Mouse (Mus musculus): Measurements from ENCODE around the gene Myo1d.

Gene Myo1d

DNA sequence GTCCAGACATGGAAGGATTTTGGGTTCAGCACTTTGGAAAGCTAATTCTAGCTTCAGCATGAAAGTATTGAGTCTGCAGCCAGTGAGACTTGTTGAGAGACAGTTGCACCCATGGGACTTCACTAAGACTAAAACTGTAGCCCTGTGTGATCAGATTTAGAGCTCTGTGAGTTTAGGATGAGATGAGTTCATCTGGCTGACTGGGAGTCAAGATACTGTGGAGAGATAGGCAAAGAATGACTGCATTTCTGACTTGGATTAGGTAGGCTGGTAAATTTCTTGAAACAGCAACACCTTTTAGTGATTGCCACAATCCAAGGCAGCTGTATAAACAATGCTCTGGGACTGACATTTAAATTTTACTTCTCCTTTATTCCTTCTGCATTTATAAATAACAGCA is 61.8 kb downstream of the Myo1d start:
- DNase-seq = no peak

DNA sequence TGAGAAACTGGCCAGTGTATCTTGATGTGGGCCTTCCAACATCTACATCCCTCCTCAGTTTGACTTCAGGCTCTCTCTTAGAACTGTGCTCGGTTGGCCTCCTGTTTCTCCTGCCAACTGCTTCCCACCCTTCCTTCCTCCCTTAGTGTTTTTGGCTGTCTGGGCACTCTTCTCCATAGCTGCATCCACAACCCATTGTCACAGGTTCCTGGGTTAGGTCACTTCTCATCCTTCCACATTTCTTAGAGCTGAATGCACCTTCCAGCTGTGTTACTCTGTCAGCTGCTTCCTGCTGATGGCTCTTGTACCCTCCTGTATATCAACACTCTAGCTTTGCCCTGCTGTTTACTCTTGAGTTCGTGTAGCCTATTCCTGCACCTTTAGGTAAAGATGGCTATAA is 64.7 kb downstream of the Myo1d start:
- DNase-seq = no peak

DNA sequence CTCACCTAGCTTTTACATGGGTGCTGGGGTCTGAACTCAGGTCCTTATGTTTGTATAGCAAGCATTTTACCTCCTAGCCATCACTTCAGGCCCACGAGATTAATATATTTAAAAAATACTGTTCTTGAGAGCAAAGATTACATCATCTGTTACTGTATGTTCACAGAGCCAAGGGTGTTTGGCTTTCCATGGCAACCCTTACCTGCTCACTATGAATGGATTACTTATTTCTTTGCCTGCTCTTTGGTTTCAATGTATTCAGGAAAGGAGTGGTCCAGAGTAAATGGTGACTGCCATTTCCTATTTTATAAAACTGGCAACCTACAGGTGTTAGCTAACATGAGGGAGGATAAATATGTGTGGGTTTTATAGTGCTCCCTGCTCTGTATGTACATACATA is 66.1 kb downstream of the Myo1d start:
- DNase-seq = no peak

DNA sequence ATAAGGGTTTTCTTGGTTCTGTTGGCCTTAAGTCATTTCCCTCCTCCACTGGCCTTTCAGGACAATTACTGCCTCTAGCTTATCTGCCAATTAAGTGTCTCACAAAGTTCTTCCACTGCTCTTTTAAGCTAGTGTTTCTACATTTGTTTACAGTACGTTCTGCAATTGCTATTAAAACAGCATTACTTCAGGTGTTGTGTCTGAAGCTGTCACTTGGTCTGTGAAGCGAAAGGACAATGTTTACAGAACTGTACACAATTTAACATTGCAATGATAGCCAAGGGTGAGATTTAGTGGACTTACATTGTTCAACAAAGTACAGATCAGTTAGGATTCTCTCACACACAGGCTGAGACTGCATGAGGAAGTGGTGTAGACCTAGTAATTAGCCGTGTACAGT is 67.6 kb downstream of the Myo1d start:
- no peak for DNase-seq

DNA sequence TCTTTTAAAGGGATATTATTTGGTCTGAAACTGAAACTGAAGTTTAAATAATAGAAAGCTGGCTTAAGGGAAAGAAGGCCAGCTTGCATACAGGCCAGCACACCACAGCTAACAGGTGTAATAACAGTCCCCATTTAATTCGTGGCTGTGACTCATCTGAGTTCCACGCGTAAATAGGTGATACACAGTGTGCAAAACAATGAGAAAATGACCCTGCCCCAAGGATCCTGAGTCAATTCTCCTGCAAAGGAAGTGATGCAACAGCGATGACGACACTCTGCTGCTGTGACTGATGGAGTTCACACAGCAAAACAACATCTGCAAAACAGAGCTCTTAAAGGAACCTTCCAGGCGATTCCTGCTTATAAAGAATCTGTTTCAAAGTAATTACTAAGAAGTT is 68.5 kb downstream of the Myo1d start:
- peak; percentile 9 to 21 for DNase-seq

DNA sequence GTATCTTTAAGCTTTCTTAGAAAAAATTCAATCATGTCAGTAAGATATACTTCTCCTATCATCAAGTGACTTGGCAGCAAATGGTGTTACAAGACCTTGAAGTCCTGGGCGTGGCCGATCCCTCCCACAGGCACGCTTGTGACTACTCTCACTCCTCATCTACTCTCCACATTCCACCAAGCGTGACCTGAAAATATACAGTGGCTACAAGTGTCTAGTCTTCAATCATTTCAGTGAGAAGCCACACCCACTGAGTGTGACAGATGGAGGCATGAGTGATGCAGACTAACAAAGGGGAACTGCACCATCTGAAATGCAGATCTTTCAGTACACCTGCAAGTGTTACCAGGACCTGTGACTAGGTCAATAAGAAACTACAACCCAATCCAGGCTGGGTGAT is 79.2 kb downstream of the Myo1d start:
- peak; percentile 39 to 42 for DNase-seq

DNA sequence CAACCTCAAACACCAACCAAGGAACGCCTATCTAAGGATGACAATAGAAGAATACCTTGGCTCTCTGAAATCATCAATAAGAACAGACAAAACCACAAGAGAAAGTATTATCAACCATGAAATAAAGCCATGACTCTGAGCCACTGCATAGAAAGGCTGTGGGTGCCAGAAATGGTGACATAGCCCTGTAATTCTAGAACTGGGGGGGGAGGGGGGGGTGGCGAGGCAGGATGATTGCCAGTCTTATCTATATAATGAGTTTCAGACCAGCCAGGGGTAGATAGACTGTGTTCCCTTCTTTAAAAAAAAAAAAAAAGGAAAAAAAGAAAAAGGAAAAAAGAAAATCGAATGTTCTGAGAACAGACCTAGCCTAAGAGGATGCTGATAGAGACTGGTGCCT is 81.1 kb downstream of the Myo1d start:
- DNase-seq = no peak

DNA sequence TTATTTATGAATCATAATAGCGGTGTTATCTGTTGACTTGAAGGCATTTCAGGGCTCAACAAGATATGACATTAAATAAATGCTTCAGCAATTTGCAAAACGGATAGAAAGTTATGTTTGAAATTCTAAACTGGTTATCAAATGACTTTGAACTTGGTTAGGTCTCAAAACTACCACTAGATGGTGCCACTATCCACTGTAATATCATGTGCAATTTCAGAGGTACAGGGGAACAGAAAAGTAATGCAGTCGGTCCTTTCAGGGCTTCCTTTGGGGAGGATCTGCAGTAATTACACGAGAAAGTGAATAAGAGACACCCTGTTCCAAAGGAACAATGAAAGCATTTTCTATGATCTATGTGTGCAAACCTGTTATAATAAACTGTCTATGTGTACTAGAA is 83.5 kb downstream of the Myo1d start:
- peak; percentile 33 to 34 for DNase-seq

DNA sequence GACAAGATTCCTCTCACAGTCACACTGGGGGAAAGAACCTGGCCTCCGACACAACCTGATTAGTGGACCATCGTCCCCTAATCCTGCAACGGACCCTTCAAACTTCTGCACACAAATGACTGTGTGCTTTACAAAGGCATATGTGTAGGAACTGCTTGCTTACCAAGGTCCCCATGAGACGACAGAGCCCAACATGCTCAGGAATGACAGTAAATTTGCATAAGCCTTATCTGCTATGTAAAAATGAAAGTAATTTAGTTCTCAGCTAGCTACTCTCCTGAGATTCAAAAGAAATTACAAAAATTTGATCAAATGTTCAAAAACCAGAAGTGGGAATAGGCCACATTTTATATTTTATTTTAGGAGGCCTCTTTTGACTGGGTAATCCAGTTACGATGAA is 95.2 kb downstream of the Myo1d start:
- no peak for DNase-seq

DNA sequence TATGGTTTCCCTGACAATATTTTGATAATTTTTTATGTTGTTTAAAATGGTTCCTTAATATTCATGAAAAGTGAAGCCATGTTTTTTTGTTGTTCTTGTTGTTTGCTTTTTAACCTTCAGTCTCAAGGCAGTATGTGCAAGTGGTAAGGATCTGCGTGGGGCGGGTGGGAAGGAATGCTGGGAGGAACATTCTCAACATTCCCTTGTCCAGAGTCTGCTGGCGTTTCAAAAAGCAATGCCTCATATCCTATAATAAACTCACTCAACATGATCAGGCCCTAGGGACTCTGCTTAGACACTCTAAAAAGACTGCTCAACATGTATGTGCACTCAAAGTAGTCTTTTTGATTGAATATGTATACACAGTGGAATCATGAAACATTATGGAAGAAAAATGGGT is 97.1 kb downstream of the Myo1d start:
- DNase-seq = no peak

DNA sequence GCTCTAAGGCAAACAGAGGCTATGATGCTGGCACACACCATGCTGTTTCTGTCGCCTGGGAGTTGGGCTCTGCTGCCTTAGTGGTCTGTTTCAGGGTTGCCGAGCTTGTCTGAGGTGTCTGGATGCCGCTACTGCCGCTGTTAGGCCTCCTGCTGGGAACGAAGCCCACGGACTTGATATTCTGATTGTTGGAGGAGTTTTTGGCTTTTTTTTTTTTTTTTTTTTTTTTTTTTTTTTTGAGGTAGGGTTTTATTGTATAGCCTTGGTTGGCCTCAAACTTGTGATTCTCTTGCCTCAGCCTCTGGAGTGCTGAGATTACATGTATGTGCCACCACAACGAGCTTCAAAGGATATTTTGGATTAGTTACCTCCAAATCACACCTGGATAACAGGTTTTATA is 106.8 kb downstream of the Myo1d start:
- DNase-seq = no peak

DNA sequence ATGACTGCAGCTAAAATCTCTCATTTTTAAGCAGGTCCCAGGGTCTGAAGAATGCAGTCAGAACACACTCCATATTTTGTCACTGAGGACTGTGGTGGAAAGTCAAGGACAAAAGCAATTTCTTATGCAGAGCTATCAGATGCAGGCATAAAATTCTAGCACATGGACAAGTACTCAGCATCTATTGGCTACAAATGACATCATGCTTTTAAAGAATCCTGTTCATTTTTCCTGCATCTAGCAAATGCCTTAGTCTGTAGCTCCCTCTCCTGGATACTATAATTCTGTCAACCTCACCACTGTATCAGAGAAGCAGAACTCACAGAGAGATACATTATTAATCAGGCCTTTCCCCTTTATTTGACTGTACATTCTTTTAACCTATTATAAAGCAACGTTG is 109.4 kb downstream of the Myo1d start:
- DNase-seq = peak; percentile 18 to 29

DNA sequence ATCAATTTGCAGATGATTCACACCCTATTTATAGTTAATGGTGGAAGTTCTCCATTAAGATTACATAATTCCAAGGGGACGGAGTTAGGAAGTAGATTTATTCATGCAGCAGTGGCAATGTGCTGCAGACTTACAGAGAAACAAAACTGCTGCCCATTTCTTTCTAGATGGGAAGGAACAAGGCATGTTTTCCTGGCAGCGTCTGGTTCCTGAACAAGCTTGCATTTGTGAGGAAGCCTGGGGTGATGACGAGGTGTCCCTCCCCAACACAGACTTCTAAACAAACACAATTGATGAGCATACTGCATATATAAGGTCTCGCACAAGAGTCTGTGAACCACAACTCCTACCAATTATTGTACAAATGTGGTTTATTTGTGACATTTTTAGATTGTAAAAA is 109.9 kb downstream of the Myo1d start:
- no peak for DNase-seq

DNA sequence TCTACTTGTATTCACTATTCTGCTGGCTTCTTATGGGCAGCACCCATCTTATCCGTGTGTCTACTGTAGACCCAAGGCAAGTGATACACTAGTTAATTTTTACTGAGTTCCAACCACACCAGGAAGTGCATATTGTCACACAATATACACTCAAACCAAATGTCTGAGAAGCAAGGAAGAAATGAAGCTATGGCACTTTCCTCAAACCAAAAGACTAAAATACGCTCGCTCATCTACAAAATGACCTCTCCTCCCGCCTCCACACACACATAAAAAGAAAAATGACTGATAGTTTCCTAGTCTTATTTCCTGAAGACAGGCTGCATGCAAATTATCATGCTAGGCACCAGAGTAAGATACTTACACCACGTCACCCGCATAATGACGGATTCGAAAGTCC is 113.6 kb downstream of the Myo1d start:
- no peak for DNase-seq

DNA sequence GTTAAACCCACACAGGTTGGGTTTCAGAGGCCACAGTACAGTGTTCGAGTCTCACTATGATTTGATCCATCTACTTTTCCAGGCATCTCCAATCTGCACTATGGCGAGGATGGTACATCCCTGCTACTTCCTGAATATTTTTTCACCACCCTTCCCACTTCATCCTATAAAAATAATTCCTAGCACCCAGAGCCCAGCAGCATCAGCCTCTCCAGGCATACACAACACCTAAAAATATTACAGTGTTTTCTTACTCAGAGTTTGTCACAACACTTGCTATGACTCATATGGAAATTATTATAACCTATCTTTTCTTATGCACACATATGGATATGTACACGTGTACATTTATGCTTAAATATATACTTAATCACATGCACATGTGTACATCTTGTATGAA is 115.6 kb downstream of the Myo1d start:
- DNase-seq = no peak

DNA sequence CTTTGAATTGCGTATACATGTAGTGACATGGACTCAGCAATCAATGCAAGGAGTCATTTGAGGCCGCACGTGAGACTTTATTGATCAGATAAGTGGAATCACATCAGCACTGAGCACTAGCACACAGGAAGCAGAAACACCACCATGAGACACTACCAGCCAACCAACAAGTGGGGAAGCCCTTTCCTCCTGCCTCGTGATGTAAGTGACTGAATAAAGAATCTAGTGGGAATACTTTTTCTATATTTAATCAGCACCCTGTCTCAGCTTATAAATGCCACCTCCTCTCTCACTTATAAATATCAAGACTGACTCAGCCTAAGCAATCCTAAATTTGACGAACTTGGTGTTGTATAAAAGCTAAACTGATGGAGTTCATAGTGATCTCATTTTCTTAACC is 134.7 kb downstream of the Myo1d start:
- no peak for DNase-seq

DNA sequence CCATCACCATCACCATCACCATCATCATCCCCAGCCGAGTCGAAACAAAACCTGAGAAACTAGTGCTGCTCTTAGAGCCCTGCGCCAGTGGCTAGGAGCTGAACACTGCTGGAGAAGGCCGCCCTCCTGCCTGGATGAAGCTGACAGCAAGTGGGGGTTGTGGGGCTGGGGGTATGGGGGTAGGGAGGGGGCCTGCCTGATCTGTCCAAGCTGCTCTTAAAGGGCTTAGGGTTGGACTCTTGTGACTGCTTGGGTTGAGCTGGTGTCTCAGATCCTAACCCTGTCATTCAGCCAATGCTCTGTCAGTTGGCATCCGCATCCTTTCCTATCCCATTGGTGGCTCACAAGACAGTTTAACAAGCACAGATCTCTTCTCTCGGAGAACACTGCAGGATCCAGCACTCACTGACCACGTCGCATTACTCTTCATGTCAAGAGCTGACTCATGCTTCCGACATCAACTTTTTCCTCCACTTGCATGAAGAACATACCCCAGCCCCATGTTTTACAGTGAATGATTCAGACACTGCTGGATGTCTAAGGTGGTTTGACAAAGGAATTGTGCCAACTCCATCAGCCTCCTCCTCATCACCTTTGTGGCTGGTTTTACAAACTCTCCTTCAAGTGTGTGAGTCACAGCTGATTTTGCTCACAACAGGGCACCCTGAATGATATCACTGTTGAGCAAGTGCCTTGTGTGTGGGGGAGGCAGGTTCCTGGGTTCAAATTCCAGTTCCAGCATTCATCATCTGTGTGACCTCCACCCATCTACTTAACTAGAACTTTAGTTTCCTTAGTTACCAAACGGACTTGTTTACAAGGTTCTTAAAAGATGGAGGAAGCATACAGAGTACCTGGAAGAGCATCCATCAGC is 150.6 kb downstream of the Myo1d start:
- DNase-seq = no peak

DNA sequence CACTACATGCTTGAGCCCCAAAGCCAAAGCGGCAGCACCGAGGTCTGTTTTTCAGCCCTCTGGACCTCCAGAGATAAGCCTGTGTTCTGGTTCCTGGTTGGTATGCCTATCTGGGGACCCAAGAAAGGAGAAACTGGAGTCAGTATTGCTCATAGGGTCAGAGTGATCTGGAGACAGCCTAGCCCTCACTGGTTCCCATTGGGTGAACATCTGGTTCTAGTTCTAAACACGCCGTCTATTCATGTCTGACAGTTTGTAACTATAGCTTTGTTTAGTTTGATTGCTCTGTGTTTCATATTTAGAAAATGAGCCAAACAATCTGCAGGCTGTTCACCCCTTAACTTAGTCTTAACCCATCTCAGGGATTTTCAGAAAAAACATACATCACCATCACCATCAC is 151.2 kb downstream of the Myo1d start:
- DNase-seq = no peak

DNA sequence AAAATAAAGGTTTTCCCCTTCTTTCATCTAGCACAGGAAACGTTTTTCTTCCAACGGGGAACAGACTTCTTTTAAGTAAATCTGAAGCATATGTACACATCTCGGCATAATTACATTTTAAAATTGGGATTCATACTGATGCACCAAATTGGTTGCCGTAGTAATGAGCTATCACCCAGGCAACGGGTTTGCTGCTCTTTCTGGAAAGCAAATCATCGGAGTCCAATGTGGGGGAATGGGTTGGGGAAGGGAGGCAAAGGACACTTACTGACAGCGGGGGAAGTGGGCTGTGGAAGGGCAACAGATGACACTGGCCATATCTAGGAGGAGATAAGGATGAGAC is 156.8 kb downstream of the Myo1d start:
- no peak for DNase-seq

DNA sequence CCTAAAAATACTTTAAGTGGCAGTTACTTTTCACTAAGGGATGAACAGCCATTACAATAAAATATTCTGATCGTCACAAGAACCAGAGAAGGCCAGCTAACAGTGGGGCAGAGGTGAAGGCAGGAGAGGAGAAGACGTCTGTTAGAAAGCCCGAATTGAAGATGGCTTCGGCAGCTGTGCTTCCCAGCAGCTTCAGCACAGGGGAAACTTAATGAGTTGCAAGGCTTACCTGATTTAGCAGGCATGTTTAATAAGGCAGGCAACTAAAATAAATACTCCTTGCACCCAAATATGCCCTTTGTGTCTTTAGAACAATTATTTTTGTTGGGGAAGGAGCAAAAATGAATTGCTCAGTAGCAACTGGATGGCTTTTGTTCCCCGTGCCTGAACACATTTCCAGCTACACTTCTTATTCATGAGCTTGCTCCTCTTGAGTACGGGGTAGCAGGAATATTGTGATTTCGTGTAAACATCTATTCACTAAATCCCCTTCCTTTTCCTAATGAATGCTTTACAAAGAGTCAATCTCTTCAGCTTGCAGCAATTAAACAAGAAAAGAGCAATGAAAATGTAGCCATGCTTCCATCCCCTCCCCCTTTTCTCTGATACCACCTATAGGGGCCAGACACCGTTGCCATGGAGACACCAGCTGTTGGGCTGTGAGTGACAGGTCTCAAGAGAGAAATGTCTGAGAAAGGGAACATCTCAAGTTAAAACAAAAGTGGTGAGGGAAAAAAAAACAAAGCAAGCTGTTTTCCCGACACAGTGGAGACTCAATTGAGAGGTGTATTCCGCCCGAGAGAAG is 157.4 kb downstream of the Myo1d start:
- DNase-seq = no peak

DNA sequence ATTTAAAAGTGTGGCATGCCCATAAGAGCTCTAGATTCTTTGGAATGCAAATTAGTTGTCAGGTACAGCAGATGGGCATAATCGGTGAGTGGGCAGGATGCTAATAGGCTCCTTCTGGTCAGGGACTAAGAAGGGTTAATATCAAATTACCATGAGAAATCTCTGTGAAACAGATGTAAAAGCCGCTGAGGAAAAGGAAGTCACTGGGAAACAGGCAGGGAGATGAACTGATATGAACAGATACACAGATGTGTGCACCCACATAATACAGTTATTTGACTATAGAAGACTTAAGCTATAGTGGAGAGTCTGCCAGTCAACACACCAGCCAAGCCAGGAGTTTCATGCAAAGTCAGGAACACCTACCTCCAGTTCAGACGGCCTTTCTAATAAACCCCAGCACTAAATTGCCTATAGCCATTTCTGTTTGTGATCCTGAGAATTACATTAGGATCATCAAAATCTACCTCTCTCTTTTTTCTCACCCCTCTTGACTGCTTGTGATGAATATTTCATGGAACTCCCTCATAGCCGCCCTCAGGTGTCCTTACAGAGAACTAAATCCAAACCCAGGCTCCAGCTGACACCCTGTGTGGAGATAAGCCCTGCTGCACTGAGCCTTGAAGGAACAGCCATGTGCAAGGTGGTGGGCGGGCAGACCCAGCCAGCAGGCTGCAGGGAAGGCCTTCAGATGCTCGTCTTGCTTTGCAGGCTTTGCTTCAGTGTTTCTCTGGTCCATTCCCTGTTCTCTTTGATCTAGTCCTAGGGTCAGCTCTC is 164.7 kb downstream of the Myo1d start:
- no peak for DNase-seq

DNA sequence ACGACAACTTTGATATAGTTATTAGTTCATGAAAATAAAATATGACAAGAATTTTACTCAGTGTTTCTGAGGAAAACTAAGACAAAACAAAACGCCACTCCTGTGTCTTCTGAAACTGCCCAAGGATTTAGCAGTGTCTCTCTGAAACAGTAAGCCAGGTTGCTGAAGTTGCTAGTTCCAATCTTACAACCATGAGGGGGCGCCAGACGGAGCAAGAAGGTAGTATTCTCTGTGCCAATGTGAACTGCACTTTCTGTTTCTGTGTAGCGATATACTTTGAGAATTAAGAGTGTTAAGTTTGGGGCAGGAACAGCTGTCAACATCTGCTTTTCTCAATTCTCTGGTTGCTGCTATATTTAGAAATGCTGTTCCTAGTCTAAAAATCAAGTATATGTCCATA is 165.4 kb downstream of the Myo1d start:
- DNase-seq = peak; percentile 65 to 70

DNA sequence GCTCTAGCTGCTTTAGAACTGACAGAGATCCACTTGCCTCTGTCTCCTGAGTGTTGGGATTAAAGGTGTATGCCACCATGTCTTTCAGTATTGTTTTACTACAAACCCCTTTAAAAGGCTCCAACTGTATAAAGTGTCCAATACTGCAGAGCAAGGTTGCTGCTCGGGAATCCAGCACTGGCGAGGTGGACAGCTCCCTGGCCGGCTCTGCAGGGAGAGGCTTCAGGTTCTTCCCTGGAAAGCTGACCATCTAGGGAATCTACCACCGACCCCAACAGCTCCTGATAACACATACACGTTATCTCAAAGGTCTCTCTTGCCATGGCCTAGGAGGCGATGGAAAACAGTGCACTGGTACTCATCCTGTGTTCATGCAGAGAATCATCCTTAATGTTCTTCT is 166.3 kb downstream of the Myo1d start:
- peak; percentile 7 to 10 for DNase-seq
